ENCODE assay signal across 12 mouse cellular contexts in the genomic region with DNA sequence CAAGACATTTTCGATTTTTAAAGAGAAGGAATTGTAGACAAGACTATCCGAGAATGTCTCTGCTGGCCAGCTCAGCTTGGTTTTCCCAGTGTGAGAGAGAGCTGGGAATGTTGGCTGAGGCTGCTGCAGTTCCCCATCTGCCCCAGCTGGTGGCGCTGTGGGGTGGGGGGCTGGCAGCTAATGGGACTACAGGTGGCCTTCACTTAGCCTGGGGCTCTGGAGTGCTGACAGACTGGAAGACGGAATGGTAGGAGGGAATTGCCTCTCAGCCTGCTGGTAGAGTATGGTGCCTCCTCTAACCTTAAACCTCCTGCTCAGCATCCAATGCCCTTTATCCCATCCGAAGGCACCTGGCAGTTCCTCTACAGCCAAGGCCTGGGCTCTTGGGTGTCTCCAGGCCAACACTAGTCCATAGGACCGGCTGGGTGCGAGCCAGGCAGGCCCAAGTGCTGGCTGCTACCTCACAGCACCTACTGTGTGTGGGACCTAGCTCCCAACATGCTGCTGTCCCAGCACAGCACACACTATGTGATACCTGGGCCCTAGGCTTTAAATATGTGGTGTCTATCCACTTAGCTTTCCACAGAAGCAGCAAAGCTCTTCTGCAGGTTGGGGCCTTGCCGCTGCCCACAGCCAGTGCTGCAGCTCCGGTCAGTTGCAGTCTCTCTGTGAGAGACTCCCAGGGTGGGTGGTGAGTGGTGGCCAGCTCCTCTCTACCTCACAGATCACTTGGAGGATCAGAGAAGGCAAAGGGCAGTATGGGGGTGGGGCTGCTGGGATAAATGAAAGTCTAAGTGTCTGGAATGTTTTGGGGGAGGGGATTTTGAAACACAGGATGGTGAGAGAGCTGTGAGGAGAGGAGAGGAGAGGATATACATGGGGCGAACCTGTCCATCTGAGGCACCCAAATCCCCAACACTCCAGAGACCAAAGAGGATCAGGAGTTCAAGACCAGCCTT. TPM values are rescaled to one million over a fixed set of nuclear protein-coding genes. Genes with fewer than 3 reads are reported as not detected.
A peak's percentile ranks its signal among the peaks of the same experiment; 100 is the strongest.
DNase-seq lines count a peak whose midpoint lies in the region; ATAC-seq and TF ChIP-seq lines count a peak whose summit lies in the region.
"Had no signal": no experiment of that assay in that cellular context is flagged by ENCODE, and none has a peak within 500 bp of the region (broad histone marks: within the 10 kb centered on the region; RNA-seq: fewer than 3 reads in every experiment).

No protein-coding gene starts in this region.

- no peak overlapping the region for H3K4me2 ChIP-seq in hindbrain, embryonic 11.5 days (replicated peaks; ENCODE audit: low read depth, low read length)
- no peak overlapping the region for H3K4me2 ChIP-seq in hindbrain, embryonic 12.5 days (replicated peaks)
- H3K4me2 ChIP-seq in midbrain, postnatal 0 days (ENCODE audit: low read depth, low read length, poor library complexity, severe bottlenecking) = no peak overlapping the region
- H3K4me2 ChIP-seq in midbrain, embryonic 14.5 days (ENCODE audit: low read length) = no peak overlapping the region
- no peak overlapping the region for H3K4me2 ChIP-seq in stomach, postnatal 0 days (replicated peaks; ENCODE audit: low read depth)
- H3K4me2 ChIP-seq: limb, embryonic 15.5 days had no signal

- no peak overlapping the region for H3K9ac ChIP-seq in hindbrain, embryonic 11.5 days (ENCODE audit: low read depth, low read length)
- H3K9ac ChIP-seq in hindbrain, embryonic 12.5 days = no peak overlapping the region
- no peak overlapping the region for H3K9ac ChIP-seq in midbrain, postnatal 0 days (replicated peaks; ENCODE audit: low read length, poor library complexity, severe bottlenecking)
- no peak overlapping the region for H3K9ac ChIP-seq in midbrain, embryonic 14.5 days (replicated peaks; ENCODE audit: low read length)
- H3K9ac ChIP-seq in stomach, postnatal 0 days (ENCODE audit: low read length) = no peak overlapping the region
- H3K9ac ChIP-seq: embryonic facial prominence, embryonic 15.5 days; limb, embryonic 15.5 days had no signal

- peaks cover 51% of the 10 kb centered on the region for H3K27me3 ChIP-seq in hindbrain, embryonic 11.5 days (ENCODE audit: control insufficient read depth, insufficient read depth, low read length)
- peaks cover 90% of the 10 kb centered on the region for H3K27me3 ChIP-seq in hindbrain, embryonic 12.5 days
- peaks cover 21% of the 10 kb centered on the region for H3K27me3 ChIP-seq in midbrain, postnatal 0 days (ENCODE audit: insufficient read depth, low read length)
- H3K27me3 ChIP-seq in midbrain, embryonic 14.5 days (ENCODE audit: control insufficient read depth, insufficient read depth, low read length) = peaks cover 65% of the 10 kb centered on the region
- no peaks in the 10 kb centered on the region; the same call in 1 of the 2 replicates for H3K27me3 ChIP-seq in stomach, postnatal 0 days (ENCODE audit: control insufficient read depth, insufficient read depth, low read length)

- no peaks in the 10 kb centered on the region for H3K36me3 ChIP-seq in hindbrain, embryonic 11.5 days (ENCODE audit: control insufficient read depth, insufficient read depth, low read length)
- no peaks in the 10 kb centered on the region; the same call in 1 of the 2 replicates for H3K36me3 ChIP-seq in hindbrain, embryonic 12.5 days
- peaks cover 24% of the 10 kb centered on the region for H3K36me3 ChIP-seq in midbrain, postnatal 0 days (ENCODE audit: insufficient read depth, low read length)
- H3K36me3 ChIP-seq in midbrain, embryonic 14.5 days (ENCODE audit: control insufficient read depth, insufficient read depth, low read length) = peaks cover 11% of the 10 kb centered on the region; the same call in 1 of the 2 replicates
- H3K36me3 ChIP-seq in stomach, postnatal 0 days (ENCODE audit: control insufficient read depth, insufficient read depth, low read length) = no peaks in the 10 kb centered on the region

- H3K27ac ChIP-seq in hindbrain, embryonic 11.5 days (ENCODE audit: low read depth, low read length) = no peak overlapping the region
- no peak overlapping the region for H3K27ac ChIP-seq in hindbrain, embryonic 12.5 days
- H3K27ac ChIP-seq in midbrain, postnatal 0 days (ENCODE audit: low read depth, low read length) = no peak overlapping the region
- H3K27ac ChIP-seq in midbrain, embryonic 14.5 days (replicated peaks; ENCODE audit: low read depth, low read length) = no peak overlapping the region
- H3K27ac ChIP-seq in stomach, postnatal 0 days (replicated peaks) = no peak overlapping the region
- H3K27ac ChIP-seq: embryonic facial prominence, embryonic 15.5 days; limb, embryonic 15.5 days had no signal

- peak; percentile 73 for DNase-seq in hindbrain, embryonic 11.5 days (ENCODE audit: low spot score)
- no peak for DNase-seq in midbrain, postnatal 0 days (ENCODE audit: low spot score)
- DNase-seq in midbrain, embryonic 14.5 days = no peak
- peak; percentile 70 for DNase-seq in cerebellum, adult 8-10 months
- DNase-seq in stomach, postnatal 0 days (ENCODE audit: low spot score) = peak; percentile 39
- no peak for DNase-seq in urinary bladder, postnatal 25 days (ENCODE audit: low spot score)
- DNase-seq in right cerebral cortex, postnatal 25 days = no peak

- peaks cover 9% of the 10 kb centered on the region for H3K4me1 ChIP-seq in hindbrain, embryonic 11.5 days (replicated peaks; ENCODE audit: control insufficient read depth, insufficient read depth, low read length)
- peaks cover 36% of the 10 kb centered on the region for H3K4me1 ChIP-seq in hindbrain, embryonic 12.5 days
- peaks cover 10% of the 10 kb centered on the region; the same call in 1 of the 2 replicates for H3K4me1 ChIP-seq in midbrain, postnatal 0 days (ENCODE audit: insufficient read depth, low read length)
- peaks cover 17% of the 10 kb centered on the region; the same call in 1 of the 2 replicates for H3K4me1 ChIP-seq in midbrain, embryonic 14.5 days (ENCODE audit: control insufficient read depth, insufficient read depth, low read length)
- H3K4me1 ChIP-seq in stomach, postnatal 0 days (replicated peaks; ENCODE audit: control insufficient read depth, insufficient read depth) = no peaks in the 10 kb centered on the region; the same call in none of the 2 replicates

- TF ChIP-seq CTCF in midbrain, postnatal 0 days (IDR thresholded peaks at IDR 0.05) = peak; percentile 77
- TF ChIP-seq CTCF in stomach, postnatal 0 days (IDR thresholded peaks at IDR 0.05; ENCODE audit: low read depth) = peak; percentile 74

- ATAC-seq in hindbrain, embryonic 11.5 days (ENCODE audit: low FRiP score) = no peak
- no peak for ATAC-seq in hindbrain, embryonic 12.5 days (ENCODE audit: low FRiP score)
- no peak for ATAC-seq in midbrain, postnatal 0 days (ENCODE audit: low FRiP score)
- no peak for ATAC-seq in midbrain, embryonic 14.5 days (ENCODE audit: low FRiP score, low TSS enrichment)
- no peak for ATAC-seq in stomach, postnatal 0 days (ENCODE audit: low FRiP score, low TSS enrichment)

- TF ChIP-seq EP300 in stomach, postnatal 0 days (optimal IDR thresholded peaks at IDR 0.05) = no peak

- H3K9me3 ChIP-seq in hindbrain, embryonic 11.5 days (ENCODE audit: control insufficient read depth, low read length) = no peaks in the 10 kb centered on the region
- H3K9me3 ChIP-seq in hindbrain, embryonic 12.5 days (replicated peaks) = no peaks in the 10 kb centered on the region
- no peaks in the 10 kb centered on the region for H3K9me3 ChIP-seq in midbrain, postnatal 0 days (ENCODE audit: low read length)
- no peaks in the 10 kb centered on the region for H3K9me3 ChIP-seq in midbrain, embryonic 14.5 days (ENCODE audit: control insufficient read depth, low read length)
- no peaks in the 10 kb centered on the region for H3K9me3 ChIP-seq in stomach, postnatal 0 days (ENCODE audit: control insufficient read depth, low read length)
- H3K9me3 ChIP-seq: embryonic facial prominence, embryonic 15.5 days; limb, embryonic 15.5 days had no signal

- 48% methylated on average over 10 of the region's 10 CpGs for WGBS in hindbrain, embryonic 11.5 days
- 56% methylated on average over 10 of the region's 10 CpGs for WGBS in hindbrain, embryonic 12.5 days
- WGBS in midbrain, postnatal 0 days = 55% methylated on average over 10 of the region's 10 CpGs
- 54% methylated on average over 10 of the region's 10 CpGs for WGBS in midbrain, embryonic 14.5 days
- 58% methylated on average over 10 of the region's 10 CpGs for WGBS in stomach, postnatal 0 days

- H3K4me3 ChIP-seq in hindbrain, embryonic 11.5 days (ENCODE audit: low read depth, low read length) = no peak overlapping the region
- H3K4me3 ChIP-seq in hindbrain, embryonic 12.5 days = no peak overlapping the region
- H3K4me3 ChIP-seq in midbrain, postnatal 0 days (ENCODE audit: low read depth, low read length) = no peak overlapping the region
- no peak overlapping the region for H3K4me3 ChIP-seq in midbrain, embryonic 14.5 days (replicated peaks; ENCODE audit: low read depth, low read length)
- H3K4me3 ChIP-seq in stomach, postnatal 0 days (ENCODE audit: low read depth, low read length) = no peak overlapping the region
- H3K4me3 ChIP-seq: limb, embryonic 15.5 days had no signal

RNA-seq across cellular contexts. Expression of a gene that starts 2.6 kb away (rescaled TPM):
- polyA plus RNA-seq in hindbrain, embryonic 11.5 days (2014; fragmentation: Nextera tagmentation; extraction: Ambion mirVana) = 8.7 and 9.5 TPM in 2 replicates
- 13.1 and 16.2 TPM in 2 replicates for polyA plus RNA-seq in hindbrain, embryonic 12.5 days (2016; fragmentation: Nextera tagmentation; extraction: Ambion mirVana)
- 138 and 149 TPM in 2 replicates for total RNA-seq in midbrain, postnatal 0 days (2014; rRNA removed)
- polyA plus RNA-seq in midbrain, postnatal 0 days (2015; fragmentation: Nextera tagmentation; extraction: Ambion mirVana) = 20.1 and 21.2 TPM in 2 replicates
- 14.0 and 15.2 TPM in 2 replicates for polyA plus RNA-seq in midbrain, embryonic 14.5 days (2014; fragmentation: Nextera tagmentation; extraction: Ambion mirVana)
- 6.9 and 8.4 TPM in 2 replicates for polyA plus RNA-seq in stomach, postnatal 0 days (2015; fragmentation: Nextera tagmentation; extraction: Ambion mirVana)

RNA-seq across cellular contexts. Expression of a gene that starts 14.8 kb away (rescaled TPM):
- polyA plus RNA-seq in hindbrain, embryonic 11.5 days (2014; fragmentation: Nextera tagmentation; extraction: Ambion mirVana) = 2.9 and 3.5 TPM in 2 replicates
- polyA plus RNA-seq in hindbrain, embryonic 12.5 days (2016; fragmentation: Nextera tagmentation; extraction: Ambion mirVana) = 1.2 and 2.1 TPM in 2 replicates
- total RNA-seq in midbrain, postnatal 0 days (2014; rRNA removed) = not detected in 2 replicates
- 0.19 and 0.36 TPM in 2 replicates for polyA plus RNA-seq in midbrain, postnatal 0 days (2015; fragmentation: Nextera tagmentation; extraction: Ambion mirVana)
- 0.39 and 1.2 TPM in 2 replicates for polyA plus RNA-seq in midbrain, embryonic 14.5 days (2014; fragmentation: Nextera tagmentation; extraction: Ambion mirVana)
- not detected in 2 replicates for polyA plus RNA-seq in stomach, postnatal 0 days (2015; fragmentation: Nextera tagmentation; extraction: Ambion mirVana)
- total RNA-seq: heart, postnatal 10 days; neutrophil, adult 5-6 weeks had no signal
- polyA plus RNA-seq: embryonic facial prominence, embryonic 15.5 days; limb, embryonic 15.5 days had no signal

RNA-seq across cellular contexts. Expression of a gene that starts 20.4 kb away (rescaled TPM):
- 17.4 and 20.6 TPM in 2 replicates for polyA plus RNA-seq in hindbrain, embryonic 11.5 days (2014; fragmentation: Nextera tagmentation; extraction: Ambion mirVana)
- 25.3 and 25.6 TPM in 2 replicates for polyA plus RNA-seq in hindbrain, embryonic 12.5 days (2016; fragmentation: Nextera tagmentation; extraction: Ambion mirVana)
- total RNA-seq in midbrain, postnatal 0 days (2014; rRNA removed) = 34.6 and 38.9 TPM in 2 replicates
- polyA plus RNA-seq in midbrain, postnatal 0 days (2015; fragmentation: Nextera tagmentation; extraction: Ambion mirVana) = 15.7 and 17.9 TPM in 2 replicates
- 14.9 and 23.7 TPM in 2 replicates for polyA plus RNA-seq in midbrain, embryonic 14.5 days (2014; fragmentation: Nextera tagmentation; extraction: Ambion mirVana)
- 9.6 and 10.2 TPM in 2 replicates for polyA plus RNA-seq in stomach, postnatal 0 days (2015; fragmentation: Nextera tagmentation; extraction: Ambion mirVana)

RNA-seq across cellular contexts. Expression of a gene that starts 42.1 kb away (rescaled TPM):
- 1.5 and 1.6 TPM in 2 replicates for polyA plus RNA-seq in hindbrain, embryonic 11.5 days (2014; fragmentation: Nextera tagmentation; extraction: Ambion mirVana)
- 2.5 and 3.8 TPM in 2 replicates for polyA plus RNA-seq in hindbrain, embryonic 12.5 days (2016; fragmentation: Nextera tagmentation; extraction: Ambion mirVana)
- 7.6 and 15.2 TPM in 2 replicates for total RNA-seq in midbrain, postnatal 0 days (2014; rRNA removed)
- 7.2 and 8.8 TPM in 2 replicates for polyA plus RNA-seq in midbrain, postnatal 0 days (2015; fragmentation: Nextera tagmentation; extraction: Ambion mirVana)
- polyA plus RNA-seq in midbrain, embryonic 14.5 days (2014; fragmentation: Nextera tagmentation; extraction: Ambion mirVana) = 4.2 and 6.9 TPM in 2 replicates
- 0.40 and 0.46 TPM in 2 replicates for polyA plus RNA-seq in stomach, postnatal 0 days (2015; fragmentation: Nextera tagmentation; extraction: Ambion mirVana)
- total RNA-seq: neutrophil, adult 5-6 weeks had no signal

RNA-seq across cellular contexts. Expression of a gene that starts 48.9 kb away (rescaled TPM):
- 304 and 330 TPM in 2 replicates for polyA plus RNA-seq in hindbrain, embryonic 11.5 days (2014; fragmentation: Nextera tagmentation; extraction: Ambion mirVana)
- 257 and 282 TPM in 2 replicates for polyA plus RNA-seq in hindbrain, embryonic 12.5 days (2016; fragmentation: Nextera tagmentation; extraction: Ambion mirVana)
- 177 and 203 TPM in 2 replicates for total RNA-seq in midbrain, postnatal 0 days (2014; rRNA removed)
- 125 and 148 TPM in 2 replicates for polyA plus RNA-seq in midbrain, postnatal 0 days (2015; fragmentation: Nextera tagmentation; extraction: Ambion mirVana)
- 165 and 174 TPM in 2 replicates for polyA plus RNA-seq in midbrain, embryonic 14.5 days (2014; fragmentation: Nextera tagmentation; extraction: Ambion mirVana)
- 351 and 372 TPM in 2 replicates for polyA plus RNA-seq in stomach, postnatal 0 days (2015; fragmentation: Nextera tagmentation; extraction: Ambion mirVana)

Comparison
In these comparisons a context has a peak if more than half of its experiments do, and no peak if none do; other contexts are left out.
1. DNase-seq: peak in hindbrain, embryonic 11.5 days (single experiment), cerebellum, adult 8-10 months (single experiment) and stomach, postnatal 0 days (single experiment); none in midbrain, postnatal 0 days (single experiment), midbrain, embryonic 14.5 days (single experiment), urinary bladder, postnatal 25 days (single experiment) and right cerebral cortex, postnatal 25 days (single experiment).